Comparison of ENCODE assay signal across 9 mouse cellular contexts in genomic region chr16:49335916-49336315, GRCm38 (mm10).
A peak's percentile ranks its signal among the peaks of the same experiment; 100 is the strongest.
DNase-seq lines count a peak whose midpoint lies in the region; ATAC-seq lines count a peak whose summit lies in the region.
"Had no signal": no experiment of that assay in that cellular context is flagged by ENCODE, and none has a peak within 500 bp of the region (broad histone marks: within the 10 kb centered on the region; RNA-seq: fewer than 3 reads in every experiment).

No protein-coding gene starts in this region.

- H3K9me3 ChIP-seq in intestine, embryonic 15.5 days: no peaks in the 10 kb centered on the region
- H3K9me3 ChIP-seq: G1E had no signal

- no peaks in the 10 kb centered on the region for H3K27me3 ChIP-seq in intestine, embryonic 15.5 days (replicated peaks)

- DNase-seq in kidney, postnatal 4 days: peak; percentile 11 to 21
- DNase-seq in kidney, postnatal 25 days: no peak
- peak; percentile 21 for DNase-seq in cerebellum, adult 9-11 months
- peak; percentile 9 to 12 for DNase-seq in frontal cortex, postnatal 14 days (ENCODE audit: low spot score in 2 of 2)
- peak; percentile 29 to 46 for DNase-seq in lung, postnatal 4 days
- DNase-seq in adrenal gland, postnatal 36 days: no peak
- DNase-seq in embryo, embryonic 10.5 days (ENCODE audit: low spot score): no peak

- no peak overlapping the region for H3K27ac ChIP-seq in intestine, embryonic 15.5 days

- no peak overlapping the region for H3K4me3 ChIP-seq in intestine, embryonic 15.5 days (replicated peaks)

- H3K9ac ChIP-seq in intestine, embryonic 15.5 days: no peak overlapping the region

- 36% methylated on average over 2 of the region's 2 CpGs for WGBS in intestine, embryonic 15.5 days

- H3K4me2 ChIP-seq in intestine, embryonic 15.5 days (replicated peaks): no peak overlapping the region

- no peaks in the 10 kb centered on the region for H3K4me1 ChIP-seq in intestine, embryonic 15.5 days (replicated peaks)

- no peak for ATAC-seq in intestine, embryonic 15.5 days

- H3K36me3 ChIP-seq in intestine, embryonic 15.5 days: no peaks in the 10 kb centered on the region
- H3K36me3 ChIP-seq: G1E had no signal

Comparison
In these comparisons a context has a peak if more than half of its experiments do, and no peak if none do; other contexts are left out.
1. DNase-seq: peak in kidney, postnatal 4 days (2 of 2), cerebellum, adult 9-11 months (single experiment), frontal cortex, postnatal 14 days (2 of 2) and lung, postnatal 4 days (2 of 2); none in kidney, postnatal 25 days (0 of 2), adrenal gland, postnatal 36 days (0 of 2) and embryo, embryonic 10.5 days (single experiment).